Mouse (Mus musculus) olfactory bulb, adult 2 months (tissue): Measurements from ENCODE around the gene Gnmt.

Source experiments
- CTCF ChIP-seq: fragments of 200-500 bp; IDR thresholded peaks from 2 replicates; pipeline ENCODE4 v1.5.1; 2012; ENCODE audit warnings: low read depth, mild to moderate bottlenecking, low read length, moderate library complexity; ENCODE audit not compliant: insufficient read depth
- POLR2A ChIP-seq: fragments of 200-500 bp; IDR thresholded peaks from 2 replicates; pipeline ENCODE4 v1.6.1; 2012; ENCODE audit warnings: mild to moderate bottlenecking, low read depth, low read length, moderate library complexity; ENCODE audit not compliant: insufficient read depth

DNA sequence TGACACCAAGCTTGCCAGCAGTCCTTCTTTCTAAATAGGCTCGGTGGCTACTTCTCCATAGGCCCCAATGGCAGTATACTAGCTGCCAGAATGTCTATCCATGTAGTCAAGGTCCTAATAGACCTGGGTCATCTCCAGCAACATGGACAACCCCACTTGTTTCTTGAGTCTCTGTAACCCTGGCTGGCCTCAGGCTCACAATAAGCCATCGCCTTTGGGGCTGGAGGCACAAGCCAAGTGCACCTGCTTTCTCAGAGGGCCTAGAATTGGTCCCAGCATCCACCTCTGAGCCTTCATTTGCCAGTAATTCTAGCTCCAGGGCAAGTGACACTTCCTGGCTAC, 45.1 kb upstream of the Gnmt start:
- TF ChIP-seq CTCF (no peak), POLR2A (no peak)
